Mouse (Mus musculus): Measurements from ENCODE around the gene Myo1d.

GRCm38 (mm10) chr11:80790413-80790812 lies 10.6 kb upstream of the Myo1d start:
- TF ChIP-seq CTCF (IDR thresholded peaks at IDR 0.05; ENCODE audit: insufficient read depth, low read length) (no peak), POLR2A (IDR thresholded peaks at IDR 0.05; ENCODE audit: borderline replicate concordance, extremely low read depth, low read depth, low read length) (no peak)
